Mouse (Mus musculus) embryonic fibroblast, embryonic 13.5 days (primary cell): ENCODE data around the gene Gm9887.

Experiments
- CTCF ChIP-seq: IDR thresholded peaks from 2 replicates; pipeline ENCODE4 v1.5.1; 2011; ENCODE audit warnings: mild to moderate bottlenecking, control low read depth, low read length, moderate library complexity, borderline replicate concordance; ENCODE audit not compliant: insufficient read depth
- POLR2A ChIP-seq: IDR thresholded peaks from 2 replicates; pipeline ENCODE4 v1.6.1; 2011; ENCODE audit warnings: low read depth, mild to moderate bottlenecking, control low read depth, low read length, moderate library complexity

GRCm38 (mm10) chr12:69413303-69413702 lies 41.0 kb upstream of the Gm9887 start:
- TF ChIP-seq CTCF (no peak), POLR2A (no peak)
